Mouse (Mus musculus): ENCODE results near the gene Nkain1. TPM values are rescaled to one million over a fixed set of nuclear protein-coding genes. Genes with fewer than 3 reads are reported as not detected.
A peak's percentile ranks its signal among the peaks of the same experiment; 100 is the strongest.

The Nkain1 gene
- total and polyA plus RNA-seq, 3 experiments: 5.6 to 16.7 (median 7.0) TPM

DNA sequence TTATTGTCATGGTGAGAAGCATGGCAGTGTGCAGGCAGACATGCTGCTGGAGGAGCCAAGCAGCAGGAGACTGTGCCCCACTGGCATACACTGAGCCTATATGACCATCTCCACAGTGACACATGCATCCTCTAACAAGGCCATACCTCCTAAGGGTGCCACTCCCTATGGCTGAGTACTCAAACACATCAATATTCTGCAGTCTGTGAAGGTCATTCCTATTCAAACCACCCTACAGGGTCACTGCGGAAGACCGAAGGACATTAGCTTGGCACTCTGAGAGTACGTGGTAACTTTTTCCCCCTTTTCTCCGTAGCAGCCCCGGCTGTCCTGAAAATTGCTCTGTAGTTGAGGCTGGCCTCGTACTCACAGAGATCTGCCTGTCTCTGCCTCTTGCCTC is 52.5 kb downstream of the Nkain1 start:
- no peak overlapping the region for H3K4me3 ChIP-seq

DNA sequence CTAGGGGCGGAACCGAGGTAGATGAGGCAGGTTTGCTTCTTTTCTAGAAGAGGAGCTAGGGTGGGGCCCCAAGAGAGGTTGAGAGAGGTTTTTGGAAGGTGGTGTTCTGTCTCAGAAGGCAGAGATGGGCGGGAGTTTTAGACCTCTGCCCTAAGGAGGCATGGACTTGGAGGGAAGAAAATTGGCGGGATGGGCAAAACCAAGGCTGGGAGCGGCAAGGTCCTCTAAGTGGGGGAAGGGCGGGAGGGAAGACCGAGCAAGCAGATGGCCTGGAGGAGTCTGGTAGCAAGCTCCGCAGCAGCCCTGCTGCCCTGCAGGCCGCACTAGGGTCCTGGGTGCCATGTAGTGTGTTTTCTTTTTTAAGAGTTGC is 53.5 kb downstream of the Nkain1 start:
- DNase-seq: no peak
- no peak for TF ChIP-seq CTCF (IDR thresholded peaks at IDR 0.05)
- TF ChIP-seq EP300 (IDR thresholded peaks at IDR 0.05; ENCODE audit: insufficient read depth, low read depth, low read length): no peak
- TF ChIP-seq POLR2A (IDR thresholded peaks at IDR 0.05; ENCODE audit: insufficient read depth, low read depth, low read length): no peak
- intact Hi-C loops (cut with DNase I): no loop called here
- Histone ChIP-seq H3K27ac (no peak overlapping the region), H3K79me2 (replicated peaks; ENCODE audit: control insufficient read depth, insufficient read depth, low read length) (no peaks in the 10 kb centered on the region), H3K9ac (ENCODE audit: low read depth, low read length) (no peak overlapping the region), H3K4me1 (ENCODE audit: control insufficient read depth, insufficient read depth, low read length) (no peaks in the 10 kb centered on the region), H3K4me3 (peak overlapping the region; percentile 76), H3K36me3 (ENCODE audit: control insufficient read depth, insufficient read depth, low read length) (no peaks in the 10 kb centered on the region), H3K27me3 (ENCODE audit: control insufficient read depth, insufficient read depth, low read length) (no peaks in the 10 kb centered on the region)
- 7% methylated on average over 9 of the region's 9 CpGs for WGBS

More for the DNA sequence above, 52.5 kb downstream of the Nkain1 start:
- peaks cover 1% of the 10 kb centered on the region for H3K27me3 ChIP-seq (ENCODE audit: control insufficient read depth, insufficient read depth, low read length)
- no peak for DNase-seq
- no peak overlapping the region for H3K9ac ChIP-seq (ENCODE audit: low read depth, low read length)
- H3K4me1 ChIP-seq (ENCODE audit: control insufficient read depth, insufficient read depth, low read length): no peaks in the 10 kb centered on the region
- no peaks in the 10 kb centered on the region for H3K79me2 ChIP-seq (replicated peaks; ENCODE audit: control insufficient read depth, insufficient read depth, low read length)
- WGBS: 93% methylated on average over 6 of the region's 6 CpGs
- TF ChIP-seq POLR2A (IDR thresholded peaks at IDR 0.05; ENCODE audit: insufficient read depth, low read depth, low read length): no peak
- TF ChIP-seq EP300 (IDR thresholded peaks at IDR 0.05; ENCODE audit: insufficient read depth, low read depth, low read length): no peak
- TF ChIP-seq CTCF (IDR thresholded peaks at IDR 0.05): no peak
- H3K36me3 ChIP-seq (ENCODE audit: control insufficient read depth, insufficient read depth, low read length): no peaks in the 10 kb centered on the region
- intact Hi-C loops (cut with DNase I): no loop called here
- H3K27ac ChIP-seq: no peak overlapping the region

DNA sequence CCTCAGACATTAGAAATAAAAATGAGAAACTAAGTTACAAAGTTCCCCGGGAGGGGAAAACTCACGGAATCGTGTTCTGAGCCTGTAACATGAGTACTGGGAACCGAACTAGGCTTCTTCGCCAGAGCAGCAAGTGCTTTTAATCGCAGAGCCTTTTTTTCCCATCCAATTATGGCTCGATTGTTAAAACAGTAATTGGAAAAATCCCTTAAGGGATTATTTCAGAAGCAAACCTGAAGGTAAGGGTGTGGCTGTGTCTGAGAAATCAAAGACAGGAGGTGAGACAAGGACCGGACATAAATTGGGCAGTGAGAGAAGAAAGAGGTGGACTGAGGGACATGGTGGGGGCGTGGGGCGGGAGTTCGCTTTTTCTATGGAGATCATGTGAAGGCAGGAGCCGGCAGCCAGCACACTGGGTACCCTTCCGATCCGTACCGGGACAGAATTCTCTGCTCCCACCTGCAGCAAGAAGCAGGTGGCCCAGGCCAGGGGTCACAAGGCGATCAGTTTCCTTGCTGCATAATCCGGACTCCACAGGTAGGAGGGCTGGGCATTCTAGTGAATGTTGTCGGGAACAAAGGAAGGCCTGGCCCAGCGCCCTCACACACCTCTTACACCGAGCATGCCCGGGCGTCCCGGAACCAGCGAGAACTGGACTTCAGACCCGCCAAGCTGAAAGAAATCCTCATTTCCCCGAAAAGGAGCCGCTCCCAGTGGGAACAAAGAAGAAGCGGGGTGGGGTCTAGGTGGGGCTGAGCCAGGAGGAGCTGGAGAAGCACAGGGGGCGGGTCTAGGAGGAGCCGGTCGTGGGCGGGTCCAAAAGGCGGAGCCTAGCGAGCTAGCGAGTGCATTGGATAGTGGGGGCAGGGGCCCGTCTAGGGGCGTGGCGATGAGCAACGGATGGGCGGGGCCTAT is 54.1 kb downstream of the Nkain1 start:
- Histone ChIP-seq H3K9ac (ENCODE audit: low read depth, low read length) (peak overlapping the region; percentile 62), H3K27ac (0 out of 2 replicates have a peak overlapping the region, but pooled peaks have one; percentile 12), H3K4me1 (ENCODE audit: control insufficient read depth, insufficient read depth, low read length) (no peaks in the 10 kb centered on the region), H3K27me3 (ENCODE audit: control insufficient read depth, insufficient read depth, low read length) (no peaks in the 10 kb centered on the region), H3K4me3 (peak overlapping the region; percentile 76), H3K79me2 (replicated peaks; ENCODE audit: control insufficient read depth, insufficient read depth, low read length) (no peaks in the 10 kb centered on the region), H3K36me3 (ENCODE audit: control insufficient read depth, insufficient read depth, low read length) (no peaks in the 10 kb centered on the region)
- 5% methylated on average over 40 of the region's 40 CpGs for WGBS
- intact Hi-C loops (cut with DNase I): no loop called here
- TF ChIP-seq POLR2A (IDR thresholded peaks at IDR 0.05; ENCODE audit: insufficient read depth, low read depth, low read length) (no peak), EP300 (IDR thresholded peaks at IDR 0.05; ENCODE audit: insufficient read depth, low read depth, low read length) (no peak), CTCF (IDR thresholded peaks at IDR 0.05) (no peak)
- peak; percentile 93 for DNase-seq

DNA sequence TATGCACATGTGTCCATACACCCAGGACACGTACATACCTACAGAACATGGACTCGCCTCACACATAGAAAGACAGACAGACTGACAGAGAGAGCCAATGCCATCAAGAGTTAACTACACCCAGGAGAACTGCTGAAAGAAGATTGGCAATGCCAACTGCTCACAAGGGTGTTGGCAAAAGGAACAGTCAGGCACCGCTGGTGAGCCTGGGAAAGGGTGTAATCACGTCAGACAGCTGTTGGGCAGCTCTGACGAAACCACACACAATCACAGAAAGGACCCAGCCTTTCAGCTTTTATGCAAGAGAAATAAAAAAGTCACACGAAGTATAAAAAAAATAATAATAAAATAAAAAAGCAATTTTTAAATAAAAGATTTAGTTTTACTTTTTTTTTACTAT is 57.5 kb downstream of the Nkain1 start:
- DNase-seq: no peak
- Histone ChIP-seq H3K27me3 (ENCODE audit: control insufficient read depth, insufficient read depth, low read length) (no peaks in the 10 kb centered on the region), H3K79me2 (replicated peaks; ENCODE audit: control insufficient read depth, insufficient read depth, low read length) (no peaks in the 10 kb centered on the region), H3K36me3 (ENCODE audit: control insufficient read depth, insufficient read depth, low read length) (no peaks in the 10 kb centered on the region), H3K27ac (no peak overlapping the region), H3K4me3 (no peak overlapping the region), H3K9ac (ENCODE audit: low read depth, low read length) (no peak overlapping the region), H3K4me1 (ENCODE audit: control insufficient read depth, insufficient read depth, low read length) (no peaks in the 10 kb centered on the region)
- no peak for TF ChIP-seq POLR2A (IDR thresholded peaks at IDR 0.05; ENCODE audit: insufficient read depth, low read depth, low read length)
- TF ChIP-seq EP300 (IDR thresholded peaks at IDR 0.05; ENCODE audit: insufficient read depth, low read depth, low read length): no peak
- no peak for TF ChIP-seq CTCF (IDR thresholded peaks at IDR 0.05)
- intact Hi-C loops (cut with DNase I): no loop called here
- WGBS: 78% methylated on average over 6 of the region's 6 CpGs

Other genes starting within 250 kb of the Nkain1 start
- 10 to 100 TPM; 25.8 to 30.7 TPM for gene Zcchc17, start 214.2 kb downstream of the Nkain1 start, total RNA-seq (2021)
- 15.0 and 25.6 TPM in 2 replicates for gene Zcchc17, start 214.2 kb downstream of the Nkain1 start, polyA plus RNA-seq (2012; rRNA removed)
- gene Snrnp40, start 214.0 kb downstream of the Nkain1 start, total RNA-seq (2021): 10 to 100 TPM; 14.5 to 14.9 TPM
- 15.7 and 22.6 TPM in 2 replicates for gene Snrnp40, start 214.0 kb downstream of the Nkain1 start, polyA plus RNA-seq (2012; rRNA removed)
- gene Pum1, start 89.1 kb upstream of the Nkain1 start, total RNA-seq (2021): 10 to 100 TPM; 57.1 to 59.7 TPM
- gene Pum1, start 89.1 kb upstream of the Nkain1 start, polyA plus RNA-seq (2012; rRNA removed): 32.2 and 47.1 TPM in 2 replicates
- gene Sdc3, start 218.4 kb upstream of the Nkain1 start, total RNA-seq (2021): 10 to 100 TPM; 32.7 to 38.3 TPM
- 41.5 and 51.9 TPM in 2 replicates for gene Sdc3, start 218.4 kb upstream of the Nkain1 start, polyA plus RNA-seq (2012; rRNA removed)

Data from heart, adult 2 months (tissue).